Mouse (Mus musculus) layer of hippocampus, adult 11-12 months (tissue): ENCODE results near the gene 4632433K11Rik.
"Not testable (repeated sequence)": the region's sequence is repeated elsewhere in the genome, so short reads cannot be mapped to it uniquely, and the experiment has no call there.

ENCODE experiments used
- DNase-seq: peaks from one replicate; pipeline ENCODE4 v3.0.0; 2022; ENCODE audit warnings: low spot score

The 4632433K11Rik gene

GRCm38 (mm10) chr7:5056651-5057263 lies 22.8 kb downstream of the 4632433K11Rik start:
- DNase-seq = peak; percentile 64

- DNase-seq = no peak
Measured at GRCm38 (mm10) chr7:5057381-5057780, 23.5 kb downstream of the 4632433K11Rik start.

GRCm38 (mm10) chr7:5057804-5058203 lies 23.9 kb downstream of the 4632433K11Rik start:
- no peak for DNase-seq

GRCm38 (mm10) chr7:5058631-5059030 lies 24.7 kb downstream of the 4632433K11Rik start:
- no peak for DNase-seq

GRCm38 (mm10) chr7:5059421-5059820 lies 25.5 kb downstream of the 4632433K11Rik start:
- no peak for DNase-seq

GRCm38 (mm10) chr7:5060239-5060731 lies 26.4 kb downstream of the 4632433K11Rik start:
- peak; percentile 84 for DNase-seq

- DNase-seq = peak; percentile 99
Measured at GRCm38 (mm10) chr7:5060944-5061773, 27.2 kb downstream of the 4632433K11Rik start.

GRCm38 (mm10) chr7:5061774-5062359 lies 27.9 kb downstream of the 4632433K11Rik start, which contains the start of gene U2af2:
Gene U2af2, plus strand, starts transcription at chr7:5062143.
- DNase-seq = peak; percentile 93

GRCm38 (mm10) chr7:5062360-5063001 lies 28.6 kb downstream of the 4632433K11Rik start:
- DNase-seq = no peak

- no peak for DNase-seq
Measured at GRCm38 (mm10) chr7:5064886-5065285, 31.0 kb downstream of the 4632433K11Rik start.

GRCm38 (mm10) chr7:5073586-5073985 lies 39.7 kb downstream of the 4632433K11Rik start:
- DNase-seq = no peak

- no peak for DNase-seq
Measured at GRCm38 (mm10) chr7:5074984-5075383, 41.1 kb downstream of the 4632433K11Rik start.

- no peak for DNase-seq
Measured at GRCm38 (mm10) chr7:5076931-5077330, 43.0 kb downstream of the 4632433K11Rik start.

GRCm38 (mm10) chr7:5079365-5080009 lies 45.6 kb downstream of the 4632433K11Rik start:
- DNase-seq = not testable (repeated sequence)

- peak; percentile 97 for DNase-seq
Measured at GRCm38 (mm10) chr7:5080010-5080751, 46.3 kb downstream of the 4632433K11Rik start, which contains the start of gene Epn1. Gene Epn1, plus strand, starts transcription at chr7:5080235.

- DNase-seq = no peak
Measured at GRCm38 (mm10) chr7:5080815-5081214, 46.9 kb downstream of the 4632433K11Rik start.

- DNase-seq = no peak
Measured at GRCm38 (mm10) chr7:5081241-5081640, 47.3 kb downstream of the 4632433K11Rik start.

GRCm38 (mm10) chr7:5081939-5082338 lies 48.0 kb downstream of the 4632433K11Rik start:
- DNase-seq = no peak

- no peak for DNase-seq
Measured at GRCm38 (mm10) chr7:5083325-5084105, 49.6 kb downstream of the 4632433K11Rik start.
